Mouse (Mus musculus) intestine, embryonic 15.5 days (tissue): ENCODE data around the gene Ppp1r35. TPM values are rescaled to one million over a fixed set of nuclear protein-coding genes. Genes with fewer than 3 reads are reported as not detected.

Experiments used
- ATAC-seq: fragments of 200-750 bp; cut with Nextera tagmentation; 2 replicates; pipeline ENCODE4 v1.8.0; 2017; ENCODE audit warnings: moderate TSS enrichment, moderate library complexity
- H3K27ac ChIP-seq: fragments of 300-500 bp; sonication (generic); 2 replicates; pipeline ENCODE4 v1.5.1; 2015; ENCODE audit warnings: mild to moderate bottlenecking, inconsistent platforms
- H3K27me3 ChIP-seq: fragments of 300-500 bp; sonication (generic); replicated peaks from 2 replicates; pipeline ENCODE4 v1.6.1; 2015; ENCODE audit warnings: inconsistent platforms
- H3K36me3 ChIP-seq: fragments of 300-500 bp; sonication (generic); 2 replicates; pipeline ENCODE4 v1.6.1; 2015; ENCODE audit warnings: inconsistent platforms
- H3K4me1 ChIP-seq: fragments of 300-500 bp; sonication (generic); replicated peaks from 2 replicates; pipeline ENCODE4 v1.6.1; 2015; ENCODE audit warnings: inconsistent platforms
- H3K4me2 ChIP-seq: fragments of 300-500 bp; sonication (generic); replicated peaks from 2 replicates; pipeline ENCODE4 v1.6.1; 2015; ENCODE audit warnings: mild to moderate bottlenecking, inconsistent platforms
- H3K4me3 ChIP-seq: fragments of 300-500 bp; sonication (generic); replicated peaks from 2 replicates; pipeline ENCODE4 v1.5.1; 2015; ENCODE audit warnings: inconsistent platforms
- H3K9ac ChIP-seq: fragments of 300-500 bp; sonication (generic); 2 replicates; pipeline ENCODE4 v1.6.1; 2015; ENCODE audit warnings: inconsistent platforms
- H3K9me3 ChIP-seq: fragments of 300-500 bp; sonication (generic); 2 replicates; pipeline ENCODE4 v1.6.1; 2016; ENCODE audit warnings: inconsistent platforms
- WGBS: fragments of 180-500 bp; shearing (Covaris S2); methylation state at CpG from one replicate; pipeline ENCODE4 v1.1.7; 2015; 5-methylcytosine and 5-hydroxymethylcytosine counted together
- polyA plus RNA-seq: library from polyadenylated mRNA; unstranded; fragments of >200 nt; fragmentation: Nextera tagmentation; extraction: Ambion mirVana; gene quantifications from 2 replicates; pipeline ENCODE4 v1.2.1, GENCODE M21; 2015

Ppp1r35 gene
- polyA plus RNA-seq, 1 experiment from 2014 or later, result 22.3 TPM

DNA sequence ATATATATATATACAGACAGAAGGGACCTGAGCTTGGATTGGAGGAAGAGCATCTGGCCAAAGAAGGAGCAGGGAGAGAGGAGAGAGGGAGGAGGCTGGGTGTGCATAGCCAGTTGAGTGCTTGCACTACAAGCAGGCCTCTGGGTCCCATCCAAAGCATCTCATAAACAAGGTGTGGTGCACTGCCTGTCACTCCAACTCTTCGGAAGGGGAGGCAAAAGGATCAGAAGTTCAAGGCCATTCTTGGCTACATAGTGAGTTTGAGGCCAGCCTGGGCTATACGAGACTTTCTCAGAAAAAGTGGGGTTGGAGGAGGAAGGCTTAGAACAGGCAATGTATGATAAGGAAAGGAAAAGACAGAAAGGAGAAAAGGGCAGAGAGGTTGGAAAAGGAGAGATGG is 47.3 kb downstream of the Ppp1r35 start:
- no peaks in the 10 kb centered on the region for H3K27me3 ChIP-seq
- H3K9me3 ChIP-seq, result no peaks in the 10 kb centered on the region
- H3K9ac ChIP-seq, result no peak overlapping the region
- ATAC-seq, result no peak
- no peak overlapping the region for H3K4me2 ChIP-seq
- H3K27ac ChIP-seq, result no peak overlapping the region
- no peaks in the 10 kb centered on the region for H3K4me1 ChIP-seq
- no peaks in the 10 kb centered on the region for H3K36me3 ChIP-seq
- 78% methylated on average over 2 of the region's 2 CpGs for WGBS
- no peak overlapping the region for H3K4me3 ChIP-seq

- no peaks in the 10 kb centered on the region for H3K9me3 ChIP-seq
Measured at GRCm38 (mm10) chr5:137826421-137826820, 47.8 kb downstream of the Ppp1r35 start.

GRCm38 (mm10) chr5:137828694-137829093 is 50.0 kb downstream of the Ppp1r35 start:
- 79% methylated on average over 6 of the region's 6 CpGs for WGBS
- H3K9me3 ChIP-seq, result no peaks in the 10 kb centered on the region
- H3K27ac ChIP-seq, result no peak overlapping the region
- no peak overlapping the region for H3K9ac ChIP-seq
- no peak for ATAC-seq
- H3K4me1 ChIP-seq, result no peaks in the 10 kb centered on the region
- no peaks in the 10 kb centered on the region for H3K36me3 ChIP-seq
- no peak overlapping the region for H3K4me2 ChIP-seq
- no peaks in the 10 kb centered on the region for H3K27me3 ChIP-seq
- H3K4me3 ChIP-seq, result no peak overlapping the region

More at GRCm38 (mm10) chr5:137826421-137826820, 47.8 kb downstream of the Ppp1r35 start:
- Histone ChIP-seq H3K36me3 (no peaks in the 10 kb centered on the region), H3K4me1 (no peaks in the 10 kb centered on the region), H3K27ac (no peak overlapping the region), H3K4me3 (no peak overlapping the region), H3K4me2 (no peak overlapping the region), H3K27me3 (no peaks in the 10 kb centered on the region), H3K9ac (no peak overlapping the region)
- ATAC-seq, result no peak
- WGBS, result 50% methylated on average over 7 of the region's 7 CpGs

Other genes with a start within 250 kb of the Ppp1r35 start
- gene Epo, start 245.6 kb upstream of the Ppp1r35 start, polyA plus RNA-seq, result 0.42 and 0.63 TPM in 2 replicates
- 341 and 386 TPM in 2 replicates for gene Gnb2, start 245.3 kb upstream of the Ppp1r35 start, polyA plus RNA-seq
- gene Actl6b, start 225.3 kb upstream of the Ppp1r35 start, polyA plus RNA-seq, result 4.5 and 6.0 TPM in 2 replicates
- gene Tfr2, start 209.0 kb upstream of the Ppp1r35 start, polyA plus RNA-seq, result 0.97 and 1.1 TPM in 2 replicates
- 24.6 and 29.6 TPM in 2 replicates for gene Mospd3, start 177.8 kb upstream of the Ppp1r35 start, polyA plus RNA-seq
- 103 and 109 TPM in 2 replicates for gene Pcolce, start 165.1 kb upstream of the Ppp1r35 start, polyA plus RNA-seq
- 0.15 TPM in 1 of 2 replicates, not detected in the other for gene Fbxo24, start 149.8 kb upstream of the Ppp1r35 start, polyA plus RNA-seq
- 34.7 and 36.3 TPM in 2 replicates for gene Lrch4, start 149.7 kb upstream of the Ppp1r35 start, polyA plus RNA-seq
- 7.4 and 8.0 TPM in 2 replicates for gene Gm20605, start 149.7 kb upstream of the Ppp1r35 start, polyA plus RNA-seq
- 5.5 and 8.9 TPM in 2 replicates for gene Sap25, start 137.5 kb upstream of the Ppp1r35 start, polyA plus RNA-seq
- 0.13 and 0.18 TPM in 2 replicates for gene Irs3, start 133.1 kb upstream of the Ppp1r35 start, polyA plus RNA-seq
- gene Agfg2, start 94.1 kb upstream of the Ppp1r35 start, polyA plus RNA-seq, result 19.5 and 20.8 TPM in 2 replicates
- gene Nyap1, start 37.2 kb upstream of the Ppp1r35 start, polyA plus RNA-seq, result 2.3 and 2.8 TPM in 2 replicates
- gene Tsc22d4, start 33.1 kb upstream of the Ppp1r35 start, polyA plus RNA-seq, result 117 and 118 TPM in 2 replicates
- gene Mepce, start 8.8 kb downstream of the Ppp1r35 start, polyA plus RNA-seq, result 8.9 and 9.2 TPM in 2 replicates
- gene Zcwpw1, start 8.9 kb downstream of the Ppp1r35 start, polyA plus RNA-seq, result 13.6 and 15.6 TPM in 2 replicates
- gene Pilra, start 57.4 kb downstream of the Ppp1r35 start, polyA plus RNA-seq, result 2.5 and 2.9 TPM in 2 replicates
- 1.1 and 2.8 TPM in 2 replicates for gene Pilrb1, start 79.3 kb downstream of the Ppp1r35 start, polyA plus RNA-seq
- gene Pilrb2, start 93.0 kb downstream of the Ppp1r35 start, polyA plus RNA-seq, result 0.74 and 1.2 TPM in 2 replicates
- 32.9 and 33.1 TPM in 2 replicates for gene Cyp3a13, start 142.8 kb downstream of the Ppp1r35 start, polyA plus RNA-seq
- 0.64 and 0.81 TPM in 2 replicates for gene Gjc3, start 184.2 kb downstream of the Ppp1r35 start, polyA plus RNA-seq
- gene Azgp1, start 202.7 kb downstream of the Ppp1r35 start, polyA plus RNA-seq, result 0.14 and 0.25 TPM in 2 replicates
- not detected in 2 replicates for gene Smok3a, start 242.4 kb downstream of the Ppp1r35 start, polyA plus RNA-seq
- gene Smok3b, start 242.6 kb downstream of the Ppp1r35 start, polyA plus RNA-seq, result not detected in 2 replicates